Mouse (Mus musculus): Measurements from ENCODE around the gene Shank2. TPM values are rescaled to one million over a fixed set of nuclear protein-coding genes. Genes with fewer than 3 reads are reported as not detected.

Gene Shank2
- total RNA-seq (2022), result 100 to 1,000 TPM; 100 to 137 (median 119) TPM

DNA sequence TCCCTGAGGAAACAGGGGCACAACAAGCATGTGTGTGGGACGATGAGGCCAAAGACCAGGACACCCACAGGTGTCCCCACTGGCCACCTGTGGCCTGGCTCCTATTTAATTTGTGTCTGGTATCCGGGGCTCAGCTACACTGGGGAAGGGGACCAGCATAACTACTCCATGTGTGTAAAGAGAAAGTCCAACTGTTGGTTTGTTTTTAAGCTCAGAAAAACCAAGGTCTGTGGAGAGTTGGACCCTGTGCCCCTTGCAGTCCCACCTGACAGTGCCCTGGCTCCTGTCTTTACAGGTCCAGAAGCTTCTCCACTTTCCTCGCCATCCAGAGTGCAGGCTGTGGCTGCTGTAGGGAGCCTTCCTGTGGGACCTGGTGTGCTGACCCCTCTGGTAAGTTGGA is at the start of gene Shank2:
Shank2 (plus strand) TSS at position 301 of the 400 bp plus-strand sequence.
- DNase-seq (ENCODE audit: low spot score in 2 of 2), result no peak

- no peak for DNase-seq (ENCODE audit: low spot score in 2 of 2)
These were observed 49.6 kb upstream of the Shank2 start for GRCm38 (mm10) chr7:143952130-143952529.

GRCm38 (mm10) chr7:143956575-143957295 is 45.0 kb upstream of the Shank2 start:
- no peak for DNase-seq (ENCODE audit: low spot score in 2 of 2)

DNA sequence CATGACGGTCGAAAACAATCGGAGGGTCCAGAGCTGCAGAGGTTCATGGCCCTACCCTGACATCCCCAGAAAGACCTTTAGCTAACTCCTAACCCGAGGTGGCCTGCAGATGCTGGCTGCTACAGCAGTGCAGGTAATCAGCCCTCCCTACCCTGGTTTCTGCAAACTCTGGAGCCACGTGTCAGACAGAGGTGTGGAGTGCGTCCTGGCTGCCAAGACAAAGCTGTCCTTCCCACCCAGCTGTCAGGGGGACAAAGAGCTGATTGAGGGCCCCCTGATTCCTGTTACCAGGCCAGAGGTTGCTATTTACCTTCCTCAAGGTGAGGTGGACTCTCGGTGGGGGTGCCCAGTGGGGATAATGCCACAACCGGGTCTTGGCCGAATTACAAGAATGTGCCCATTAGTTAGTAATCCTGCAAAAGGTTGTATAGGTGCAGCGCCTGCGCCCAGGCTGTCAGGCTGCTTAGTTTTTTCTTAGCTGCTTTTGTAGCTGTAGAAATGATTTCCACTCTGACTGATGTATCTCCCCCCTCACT is 43.6 kb upstream of the Shank2 start:
- DNase-seq (ENCODE audit: low spot score in 2 of 2), result no peak

DNA sequence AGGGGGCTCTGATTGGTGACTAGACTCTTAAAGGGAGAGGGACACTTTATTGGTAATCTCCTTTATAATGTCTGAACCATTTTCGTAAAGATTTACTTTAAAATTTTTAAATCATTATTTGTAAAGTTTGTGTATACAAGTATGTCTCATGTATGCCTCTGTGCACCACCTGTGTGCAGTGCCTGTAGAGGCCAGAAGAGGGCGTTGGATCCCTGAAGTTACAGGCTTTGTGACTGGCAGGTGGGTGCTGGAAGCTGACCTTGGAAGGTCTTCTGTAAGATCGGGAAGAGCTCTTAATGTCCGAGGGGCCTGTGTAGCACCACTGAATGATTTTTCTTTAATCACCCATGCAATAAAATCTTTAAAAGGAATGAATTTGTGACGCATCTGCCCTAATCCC is 37.9 kb upstream of the Shank2 start:
- no peak for DNase-seq (ENCODE audit: low spot score in 2 of 2)

GRCm38 (mm10) chr7:143966621-143967020 is 35.1 kb upstream of the Shank2 start:
- no peak for DNase-seq (ENCODE audit: low spot score in 2 of 2)

DNA sequence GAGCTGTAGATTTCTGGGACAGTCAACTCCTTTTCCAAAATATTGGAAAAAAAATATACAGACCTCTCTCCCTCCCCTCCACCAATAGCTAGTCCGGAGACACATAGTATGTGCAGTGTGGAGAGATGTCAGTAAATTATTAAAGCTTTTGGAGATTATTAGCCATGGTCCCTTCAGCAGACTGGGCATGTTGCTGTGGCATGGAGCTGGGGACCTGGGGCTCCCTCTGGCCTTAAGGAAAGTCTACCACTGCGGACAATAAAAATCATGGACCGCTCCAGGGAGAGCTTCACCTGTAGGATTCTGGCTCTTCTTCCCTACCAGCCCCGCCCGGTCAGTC is 24.3 kb upstream of the Shank2 start:
- no peak for DNase-seq (ENCODE audit: low spot score in 2 of 2)

DNA sequence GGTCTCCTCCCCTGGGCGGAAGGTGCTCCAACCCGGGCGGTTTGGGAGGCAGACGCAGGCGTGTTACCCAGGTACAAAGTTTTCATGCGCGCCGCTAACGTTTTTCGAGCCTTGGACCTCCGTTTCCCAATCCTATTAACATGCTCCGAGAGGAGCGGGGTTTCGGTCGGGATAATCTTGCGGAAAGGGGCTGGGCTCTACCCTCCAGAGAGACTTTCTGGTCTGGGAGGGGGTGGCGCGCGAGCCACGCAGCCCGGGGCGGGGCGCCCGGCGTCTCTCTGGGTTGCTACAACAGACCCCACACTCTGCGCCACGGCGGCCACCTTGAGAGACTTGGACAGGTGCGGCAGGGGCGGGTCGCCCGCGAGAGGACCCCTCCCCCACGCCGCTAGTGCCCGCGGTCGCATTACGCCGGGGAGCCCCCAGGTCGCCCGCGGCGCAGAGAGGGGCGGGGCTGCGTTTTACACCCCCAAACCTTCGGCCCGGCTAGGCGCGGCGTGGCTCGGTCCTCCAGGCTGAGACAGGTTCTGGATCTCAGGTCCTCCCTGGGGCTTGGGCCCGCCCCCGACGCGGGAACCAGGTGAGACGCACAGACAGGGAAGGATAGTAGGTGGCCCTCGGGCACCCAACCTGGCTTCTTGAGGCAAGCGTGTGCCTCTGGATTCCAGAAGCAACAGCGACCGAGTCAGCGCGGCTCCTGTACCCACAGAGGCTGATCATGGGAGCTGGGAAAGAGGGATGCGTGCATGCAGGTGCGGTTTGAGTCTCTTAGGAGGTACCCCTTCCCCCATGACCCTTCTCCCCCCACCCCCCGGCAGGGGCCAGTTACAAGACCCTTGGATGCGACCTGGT is 23.7 kb upstream of the Shank2 start:
- DNase-seq (ENCODE audit: low spot score in 2 of 2), result no peak

GRCm38 (mm10) chr7:143978741-143979371 is 22.9 kb upstream of the Shank2 start:
- DNase-seq (ENCODE audit: low spot score in 2 of 2), result peak in 1 of 2 experiments; percentile 23

DNA sequence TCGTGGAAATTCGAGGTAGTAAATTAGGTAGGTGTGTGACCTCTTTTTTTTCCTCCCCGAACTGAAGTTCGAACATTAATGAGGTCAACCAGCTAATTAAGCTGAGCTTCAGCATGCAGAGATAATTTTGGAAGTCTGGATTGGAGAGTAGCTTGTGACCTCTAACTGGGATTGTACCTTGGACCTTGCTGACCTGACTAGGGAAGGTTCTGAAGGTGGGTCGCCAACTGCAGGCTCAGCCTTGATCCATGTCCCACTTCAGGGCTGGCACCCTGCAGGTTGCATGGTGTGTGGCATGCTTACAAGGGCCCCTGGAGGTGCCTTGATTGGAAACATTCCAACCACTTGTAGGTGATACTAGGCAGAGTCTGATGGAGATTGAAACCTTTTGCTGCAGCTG is 21.7 kb upstream of the Shank2 start:
- no peak for DNase-seq (ENCODE audit: low spot score in 2 of 2)

DNA sequence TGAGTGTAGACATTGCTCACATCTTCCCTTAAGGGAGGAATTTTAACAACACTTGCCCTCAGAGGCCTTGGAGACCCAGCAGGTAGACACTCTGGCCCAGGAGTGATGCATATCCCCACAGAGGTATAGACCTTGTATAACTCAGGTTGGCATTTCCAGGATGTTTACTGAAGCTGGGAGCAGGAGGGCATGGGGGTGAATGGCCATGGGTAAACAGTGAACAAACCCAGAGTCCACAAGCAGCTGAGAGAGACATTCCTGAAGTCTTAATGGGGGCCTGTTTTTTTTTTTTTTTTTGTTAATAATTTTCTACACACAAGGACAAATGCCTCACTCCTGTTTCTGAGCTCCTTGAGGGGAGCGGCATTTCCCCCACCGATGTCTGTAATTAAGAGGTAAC is 15.4 kb upstream of the Shank2 start:
- DNase-seq (ENCODE audit: low spot score in 2 of 2), result no peak

DNA sequence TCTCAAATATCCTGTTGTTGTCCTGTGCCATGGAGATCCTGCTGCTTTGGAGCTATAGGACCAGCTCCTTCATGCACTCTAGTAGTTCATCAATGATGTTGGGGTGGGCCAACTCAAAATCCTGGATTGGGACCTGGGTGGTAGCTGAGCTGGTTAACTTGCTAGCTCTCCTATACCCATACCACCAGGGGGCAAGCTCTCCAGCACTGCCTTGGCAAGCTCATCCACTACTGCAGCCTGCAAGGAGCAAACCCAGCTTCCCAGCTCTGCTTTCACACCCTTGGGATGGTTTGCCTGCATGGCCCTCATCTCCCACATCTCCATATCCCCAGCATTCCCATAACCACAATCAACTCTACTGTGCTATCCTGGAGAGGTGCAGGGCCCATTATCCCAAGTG is 10.6 kb upstream of the Shank2 start:
- DNase-seq (ENCODE audit: low spot score in 2 of 2), result no peak

- no peak for DNase-seq (ENCODE audit: low spot score in 2 of 2)
These were observed 2.7 kb upstream of the Shank2 start for GRCm38 (mm10) chr7:143999073-143999472.

- no peak for DNase-seq (ENCODE audit: low spot score in 2 of 2)
These were observed 1.7 kb downstream of the Shank2 start for GRCm38 (mm10) chr7:144003471-144003870.

GRCm38 (mm10) chr7:144008079-144008478 is 6.4 kb downstream of the Shank2 start:
- DNase-seq (ENCODE audit: low spot score in 2 of 2), result no peak

GRCm38 (mm10) chr7:144008985-144009384 is 7.3 kb downstream of the Shank2 start:
- DNase-seq (ENCODE audit: low spot score in 2 of 2), result no peak

DNA sequence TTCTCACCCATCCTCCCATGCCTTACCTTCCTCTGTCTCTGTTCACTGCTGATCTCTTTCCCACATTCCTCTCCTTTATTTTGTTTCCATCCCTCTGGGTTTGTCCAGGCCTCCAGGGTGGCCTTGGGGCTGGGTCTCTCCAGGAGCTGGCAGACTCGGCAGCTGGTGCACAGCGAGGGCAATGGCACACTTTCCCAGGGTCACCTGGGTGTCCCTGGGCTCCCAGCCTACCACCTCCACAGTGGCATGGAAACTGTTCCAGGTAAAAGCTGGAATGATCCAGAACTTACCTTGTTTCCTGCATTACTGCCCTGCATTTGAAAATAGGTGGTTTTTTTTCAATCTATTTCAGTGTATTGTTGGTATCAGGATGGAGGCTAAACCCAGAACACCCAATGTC is 12.8 kb downstream of the Shank2 start:
- no peak for DNase-seq (ENCODE audit: low spot score in 2 of 2)

- DNase-seq (ENCODE audit: low spot score in 2 of 2), result no peak
These were observed 20.1 kb downstream of the Shank2 start for GRCm38 (mm10) chr7:144021801-144022200.

- DNase-seq (ENCODE audit: low spot score in 2 of 2), result no peak
These were observed 21.0 kb downstream of the Shank2 start for GRCm38 (mm10) chr7:144022682-144023081.

GRCm38 (mm10) chr7:144023561-144023960 is 21.8 kb downstream of the Shank2 start:
- DNase-seq (ENCODE audit: low spot score in 2 of 2), result no peak

- DNase-seq (ENCODE audit: low spot score in 2 of 2), result no peak
These were observed 24.5 kb downstream of the Shank2 start for GRCm38 (mm10) chr7:144026024-144026752.

Data from layer of hippocampus, adult 8-10 months (tissue).